34 mouse cellular contexts compared by ENCODE assay signal in genomic region chr6:34971181-34971580, GRCm38 (mm10). TPM values are rescaled to one million over a fixed set of nuclear protein-coding genes. Genes with fewer than 3 reads are reported as not detected.
DNase-seq lines count a peak whose midpoint lies in the region; ATAC-seq and TF ChIP-seq lines count a peak whose summit lies in the region.
"Had no signal": no experiment of that assay in that cellular context is flagged by ENCODE, and none has a peak within 500 bp of the region (broad histone marks: within the 10 kb centered on the region; RNA-seq: fewer than 3 reads in every experiment).

No protein-coding gene starts in this region.

- H3K4me2 ChIP-seq in kidney, embryonic 14.5 days (replicated peaks; ENCODE audit: low read depth, low read length) = no peak overlapping the region
- H3K4me2 ChIP-seq in embryonic facial prominence, embryonic 11.5 days (ENCODE audit: low read depth, low read length) = no peak overlapping the region
- H3K4me2 ChIP-seq: embryonic facial prominence, embryonic 13.5 days; forebrain, embryonic 13.5 days; heart, embryonic 13.5 days; hindbrain, embryonic 14.5 days had no signal

- WGBS in kidney, embryonic 14.5 days = 18% methylated on average over 3 of the region's 3 CpGs
- 17% methylated on average over 3 of the region's 3 CpGs for WGBS in embryonic facial prominence, embryonic 11.5 days
- WGBS in small intestine, adult 2 months = 84% methylated on average over 3 of the region's 3 CpGs
- WGBS in midbrain, embryonic 10.5 days = 44% methylated on average over 3 of the region's 3 CpGs

- H3K9me3 ChIP-seq in kidney, embryonic 14.5 days (ENCODE audit: control insufficient read depth, low read length) = no peaks in the 10 kb centered on the region
- H3K9me3 ChIP-seq in embryonic facial prominence, embryonic 11.5 days (replicated peaks; ENCODE audit: control insufficient read depth, low read length) = no peaks in the 10 kb centered on the region
- no peaks in the 10 kb centered on the region for H3K9me3 ChIP-seq in midbrain, embryonic 10.5 days (replicated peaks)
- H3K9me3 ChIP-seq: embryonic facial prominence, embryonic 13.5 days; forebrain, embryonic 13.5 days; heart, embryonic 10.5 days; heart, embryonic 13.5 days had no signal

- DNase-seq in kidney, adult 8-10 months = no peak
- peak; percentile 58 for DNase-seq in embryo, embryonic 11 days
- DNase-seq in embryonic facial prominence, embryonic 11.5 days (ENCODE audit: low spot score) = peak; percentile 69
- DNase-seq in midbrain, embryonic 10.5 days (ENCODE audit: low spot score) = no peak
- DNase-seq in gastrocnemius, postnatal 4 days (ENCODE audit: low spot score in 2 of 2) = no peak
- DNase-seq: adrenal gland, adult 2 months; adrenal gland, postnatal 14 days; cerebellum, adult 11 months; cerebellum, adult 2 months; cerebellum, postnatal 10 days; cerebellum, postnatal 36 days; gastrocnemius, postnatal 25 days; heart, adult 2 months; heart, postnatal 14 days; heart, postnatal 4 days had no signal

- 0 out of 2 replicates have a peak, but pooled peaks cover 5% of the 10 kb centered on the region for H3K4me1 ChIP-seq in kidney, embryonic 14.5 days (ENCODE audit: control insufficient read depth, insufficient read depth, low read length)
- no peaks in the 10 kb centered on the region for H3K4me1 ChIP-seq in embryonic facial prominence, embryonic 11.5 days (ENCODE audit: control insufficient read depth, insufficient read depth, low read length)
- no peaks in the 10 kb centered on the region for H3K4me1 ChIP-seq in small intestine, adult 2 months (ENCODE audit: control insufficient read depth, insufficient read depth, insufficient read length, low read length)
- peaks cover 7% of the 10 kb centered on the region for H3K4me1 ChIP-seq in midbrain, embryonic 10.5 days
- H3K4me1 ChIP-seq: forebrain, embryonic 13.5 days; heart, embryonic 13.5 days had no signal

- 0 out of 2 replicates have a peak, but pooled peaks have one; percentile 39 for ATAC-seq in kidney, embryonic 14.5 days (ENCODE audit: low FRiP score, low TSS enrichment)
- ATAC-seq in embryonic facial prominence, embryonic 11.5 days (replicated peaks; ENCODE audit: insufficient number of reproducible peaks, low FRiP score, low TSS enrichment, low read depth) = no peak
- ATAC-seq: CD4-positive, CD25-positive, alpha-beta regulatory T cell, adult 4 months; forebrain, embryonic 13.5 days; forebrain, embryonic 16.5 days had no signal

- no peak overlapping the region for H3K27ac ChIP-seq in kidney, embryonic 14.5 days (ENCODE audit: low read depth, low read length)
- H3K27ac ChIP-seq in embryonic facial prominence, embryonic 11.5 days (replicated peaks; ENCODE audit: low read depth, low read length) = no peak overlapping the region
- H3K27ac ChIP-seq in small intestine, adult 2 months (ENCODE audit: insufficient read depth, low read depth, low read length) = peak overlapping the region; percentile 60
- H3K27ac ChIP-seq in midbrain, embryonic 10.5 days (replicated peaks) = no peak overlapping the region
- H3K27ac ChIP-seq: embryonic facial prominence, embryonic 13.5 days; forebrain, embryonic 13.5 days; heart, adult 2 months; heart, embryonic 10.5 days; heart, embryonic 13.5 days; hindbrain, embryonic 14.5 days had no signal

- H3K4me3 ChIP-seq in kidney, embryonic 14.5 days (ENCODE audit: low read length) = no peak overlapping the region
- no peak overlapping the region for H3K4me3 ChIP-seq in embryonic facial prominence, embryonic 11.5 days (ENCODE audit: low read depth, low read length)
- no peak overlapping the region for H3K4me3 ChIP-seq in small intestine, adult 2 months (ENCODE audit: low read depth, low read length)
- no peak overlapping the region for H3K4me3 ChIP-seq in midbrain, embryonic 10.5 days
- H3K4me3 ChIP-seq: embryonic facial prominence, embryonic 13.5 days; erythroblast, embryonic 14.5 days; forebrain, embryonic 13.5 days; heart, adult 2 months; heart, embryonic 10.5 days; heart, embryonic 13.5 days had no signal

- H3K9ac ChIP-seq in kidney, embryonic 14.5 days (ENCODE audit: low read depth, low read length) = no peak overlapping the region
- H3K9ac ChIP-seq in embryonic facial prominence, embryonic 11.5 days (replicated peaks; ENCODE audit: low read length) = no peak overlapping the region
- H3K9ac ChIP-seq: embryonic facial prominence, embryonic 13.5 days; forebrain, embryonic 13.5 days; heart, embryonic 13.5 days; hindbrain, embryonic 14.5 days had no signal

- no peaks in the 10 kb centered on the region for H3K27me3 ChIP-seq in kidney, embryonic 14.5 days (ENCODE audit: control insufficient read depth, insufficient read depth, low read length)
- no peaks in the 10 kb centered on the region for H3K27me3 ChIP-seq in embryonic facial prominence, embryonic 11.5 days (ENCODE audit: control insufficient read depth, insufficient read depth, low read length)
- no peaks in the 10 kb centered on the region for H3K27me3 ChIP-seq in small intestine, adult 2 months (ENCODE audit: control insufficient read depth, insufficient read depth, low read length)
- no peaks in the 10 kb centered on the region for H3K27me3 ChIP-seq in midbrain, embryonic 10.5 days (ENCODE audit: low read depth, poor library complexity, severe bottlenecking)
- H3K27me3 ChIP-seq: embryonic facial prominence, embryonic 13.5 days; forebrain, embryonic 13.5 days; heart, embryonic 13.5 days had no signal

- TF ChIP-seq CTCF in small intestine, adult 2 months (IDR thresholded peaks at IDR 0.05; ENCODE audit: extremely low read depth, insufficient read length, insufficient replicate concordance, low read depth, low read length) = no peak

- H3K36me3 ChIP-seq in kidney, embryonic 14.5 days (ENCODE audit: control insufficient read depth, insufficient read depth, low read length) = no peaks in the 10 kb centered on the region
- H3K36me3 ChIP-seq in embryonic facial prominence, embryonic 11.5 days (replicated peaks; ENCODE audit: control insufficient read depth, insufficient read depth, low read depth, low read length) = no peaks in the 10 kb centered on the region
- peaks cover 3% of the 10 kb centered on the region; the same call in 1 of the 2 replicates for H3K36me3 ChIP-seq in small intestine, adult 2 months (ENCODE audit: control insufficient read depth, insufficient read depth, low read length)
- H3K36me3 ChIP-seq in midbrain, embryonic 10.5 days = no peaks in the 10 kb centered on the region
- H3K36me3 ChIP-seq: embryonic facial prominence, embryonic 13.5 days; heart, embryonic 10.5 days; heart, embryonic 13.5 days had no signal

- TF ChIP-seq POLR2A in small intestine, adult 2 months (IDR thresholded peaks at IDR 0.05; ENCODE audit: low read depth, low read length) = no peak

RNA-seq across cellular contexts. Expression of gene Slc23a4, which starts 17.0 kb away (rescaled TPM):
- polyA plus RNA-seq in kidney, embryonic 14.5 days (2014; fragmentation: Nextera tagmentation; extraction: Ambion mirVana) = 0.44 and 0.61 TPM in 2 replicates
- polyA plus RNA-seq in embryonic facial prominence, embryonic 11.5 days (2014; fragmentation: Nextera tagmentation; extraction: Ambion mirVana) = 0.75 TPM in 1 of 2 replicates, not detected in the other
- polyA plus RNA-seq in small intestine, adult 2 months (2012; rRNA removed) = 76.2 and 221 TPM in 2 replicates
- 0.25 and 0.48 TPM in 2 replicates for polyA plus RNA-seq in midbrain, embryonic 10.5 days (2016; fragmentation: Nextera tagmentation; extraction: Ambion mirVana)
- total RNA-seq in gastrocnemius, postnatal 4 days (2021) = under 1 TPM; 0.16 to 0.42 TPM
- total RNA-seq: gastrocnemius, adult 8-10 months had no signal
- polyA plus RNA-seq: erythroblast, embryonic 14.5 days had no signal

RNA-seq across cellular contexts. Expression of gene Stra8, which starts 51.2 kb away (rescaled TPM):
- not detected in 2 replicates for polyA plus RNA-seq in kidney, embryonic 14.5 days (2014; fragmentation: Nextera tagmentation; extraction: Ambion mirVana)
- not detected in 2 replicates for polyA plus RNA-seq in embryonic facial prominence, embryonic 11.5 days (2014; fragmentation: Nextera tagmentation; extraction: Ambion mirVana)
- polyA plus RNA-seq in small intestine, adult 2 months (2012; rRNA removed) = not detected in 2 replicates
- not detected in 2 replicates for polyA plus RNA-seq in midbrain, embryonic 10.5 days (2016; fragmentation: Nextera tagmentation; extraction: Ambion mirVana)
- not detected for total RNA-seq in gastrocnemius, postnatal 4 days (2021)
- total RNA-seq: adrenal gland, adult 2 months; adrenal gland, postnatal 14 days; adrenal gland, postnatal 4 days; gastrocnemius, adult 8-10 months; gastrocnemius, postnatal 25 days; granulocyte monocyte progenitor cell, adult 5-6 weeks; heart, adult 2 months; heart, postnatal 14 days; heart, postnatal 4 days; MEL had no signal
- polyA plus RNA-seq: adrenal gland, adult 2 months; C2C12; cerebellum, adult 2 months; cortical plate, adult 2 months; embryonic facial prominence, embryonic 13.5 days; erythroblast, embryonic 14.5 days; forebrain, embryonic 13.5 days; forebrain, embryonic 16.5 days; heart, adult 2 months; heart, embryonic 10.5 days; heart, embryonic 13.5 days; hindbrain, embryonic 11.5 days; hindbrain, embryonic 14.5 days; intestine, embryonic 14.5 days; intestine, postnatal 0 days had no signal

Comparison
In these comparisons a context has a peak if more than half of its experiments do, and no peak if none do; other contexts are left out.
1. DNase-seq: peak in embryo, embryonic 11 days (single experiment) and embryonic facial prominence, embryonic 11.5 days (single experiment); none in kidney, adult 8-10 months (0 of 2), midbrain, embryonic 10.5 days (single experiment) and gastrocnemius, postnatal 4 days (0 of 2).
2. RNA of gene Slc23a4, which starts 17.0 kb away (polyA plus RNA-seq): 76.2 to 221 TPM in small intestine, adult 2 months; 0.44 to 0.61 TPM in kidney, embryonic 14.5 days, 0.25 to 0.48 TPM in midbrain, embryonic 10.5 days and 0.75 TPM in embryonic facial prominence, embryonic 11.5 days; every median in the first group is over 10 times any median in the second.